Mouse (Mus musculus) embryonic fibroblast, embryonic 13.5 days (primary cell): ENCODE data around the gene Mtcl1. TPM values are rescaled to one million over a fixed set of nuclear protein-coding genes. Genes with fewer than 3 reads are reported as not detected.
"Not testable (repeated sequence)": the region's sequence is repeated elsewhere in the genome, so short reads cannot be mapped to it uniquely, and the experiment has no call there.

Source experiments
- H3K27ac ChIP-seq: 2 replicates; pipeline ENCODE4 v1.5.1; 2012; ENCODE audit warnings: low read length, control low read depth, inconsistent platforms; ENCODE audit not compliant: insufficient read depth
- H3K4me1 ChIP-seq: 2 replicates; pipeline ENCODE4 v1.6.1; 2011; ENCODE audit warnings: low read length; ENCODE audit not compliant: control insufficient read depth, insufficient read depth
- H3K4me3 ChIP-seq: 2 replicates; pipeline ENCODE4 v1.5.1; 2011; ENCODE audit warnings: mild to moderate bottlenecking, control low read depth, low read length; ENCODE audit not compliant: insufficient read depth
- CTCF ChIP-seq: IDR thresholded peaks from 2 replicates; pipeline ENCODE4 v1.5.1; 2011; ENCODE audit warnings: mild to moderate bottlenecking, control low read depth, low read length, moderate library complexity, borderline replicate concordance; ENCODE audit not compliant: insufficient read depth
- POLR2A ChIP-seq: IDR thresholded peaks from 2 replicates; pipeline ENCODE4 v1.6.1; 2011; ENCODE audit warnings: low read depth, mild to moderate bottlenecking, control low read depth, low read length, moderate library complexity
- polyA plus RNA-seq: library from polyadenylated mRNA; stranded (reverse); fragments of >200 nt; gene quantifications from 2 replicates; pipeline ENCODE4 v1.2.4, GENCODE M21; 2011; ENCODE audit warnings: low read depth; ENCODE audit not compliant: missing spikeins, insufficient read length

The Mtcl1 gene
- polyA plus RNA-seq, 1 experiment = 5.2 TPM

DNA sequence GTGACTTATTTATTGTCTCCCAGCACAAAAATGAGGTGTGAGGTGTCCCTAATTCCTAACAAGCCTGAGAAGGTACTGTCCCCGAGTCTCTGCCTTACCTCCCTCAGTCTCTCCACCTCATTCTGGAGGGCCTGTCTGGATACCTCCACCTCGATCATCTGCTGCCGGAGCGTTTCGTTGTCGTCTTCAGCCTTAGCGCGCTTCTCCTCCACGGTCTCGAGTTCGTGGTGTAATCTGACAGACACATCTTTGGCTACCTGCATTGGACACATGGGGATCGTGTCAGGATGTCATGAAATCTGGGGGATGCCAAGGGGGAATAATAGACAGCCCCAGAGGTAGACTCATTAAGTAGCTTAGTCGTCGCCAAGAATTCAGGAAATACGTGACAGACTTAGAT, 13.6 kb downstream of the Mtcl1 start:
- H3K4me1 ChIP-seq = no peaks in the 10 kb centered on the region; the same call in 1 of the 2 replicates
- TF ChIP-seq POLR2A (no peak), CTCF (no peak)
- no peak overlapping the region for H3K4me3 ChIP-seq

DNA sequence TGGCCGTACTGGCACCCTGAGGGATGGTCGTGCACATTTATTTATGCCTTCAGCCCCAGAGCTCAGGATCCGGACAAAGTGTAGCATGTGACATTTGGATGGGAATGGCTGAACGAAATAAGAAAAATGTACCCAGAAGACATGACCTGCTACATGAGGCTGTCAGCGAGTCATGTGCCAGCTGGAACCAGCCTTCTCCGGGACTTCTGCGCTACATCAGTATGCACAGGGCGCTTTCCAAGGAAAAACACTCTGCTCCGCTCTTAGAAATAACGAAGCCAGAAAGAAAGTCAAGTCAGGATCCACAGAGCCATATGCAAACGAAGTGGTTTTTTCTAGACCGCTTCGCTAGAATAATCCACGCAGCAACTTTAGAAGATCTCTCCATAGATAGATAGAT, 14.5 kb downstream of the Mtcl1 start:
- Histone ChIP-seq H3K27ac (no peak overlapping the region), H3K4me1 (no peaks in the 10 kb centered on the region), H3K4me3 (no peak overlapping the region)
- no peak for TF ChIP-seq CTCF
- TF ChIP-seq POLR2A = no peak

More for the DNA sequence above, 13.6 kb downstream of the Mtcl1 start:
- no peak overlapping the region for H3K27ac ChIP-seq

GRCm38 (mm10) chr17:66434566-66434965, 15.0 kb downstream of the Mtcl1 start:
- no peaks in the 10 kb centered on the region for H3K4me1 ChIP-seq
- TF ChIP-seq POLR2A (no peak), CTCF (no peak)
- no peak overlapping the region for H3K27ac ChIP-seq
- no peak overlapping the region for H3K4me3 ChIP-seq

GRCm38 (mm10) chr17:66424601-66425000, 24.9 kb downstream of the Mtcl1 start:
- not testable (repeated sequence) for H3K27ac ChIP-seq, H3K4me1 ChIP-seq, H3K4me3 ChIP-seq

DNA sequence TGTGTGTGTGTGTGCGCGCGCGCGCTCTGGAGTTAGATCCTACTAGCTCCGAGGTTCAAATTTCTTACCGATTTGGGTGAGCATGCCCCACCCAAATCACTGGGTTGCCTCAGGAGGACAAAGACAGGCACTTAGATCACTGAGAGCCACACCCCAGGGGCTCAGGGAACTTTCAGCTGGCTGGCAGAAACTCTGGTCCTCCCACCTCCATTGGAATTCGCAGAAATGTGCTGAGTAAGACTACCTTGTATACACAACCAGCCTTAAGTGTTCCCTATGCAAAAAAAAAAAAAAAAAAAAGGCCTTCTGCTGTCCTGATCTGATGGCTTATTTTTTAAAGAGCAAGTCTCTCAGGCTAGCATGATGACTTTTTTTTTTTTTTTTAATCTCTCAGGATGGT, 30.1 kb downstream of the Mtcl1 start:
- Histone ChIP-seq H3K4me3 (no peak overlapping the region), H3K27ac (no peak overlapping the region), H3K4me1 (0 out of 2 replicates have a peak, but pooled peaks cover 6% of the 10 kb centered on the region)
- no peak for TF ChIP-seq CTCF
- no peak for TF ChIP-seq POLR2A

GRCm38 (mm10) chr17:66417748-66418147, 31.8 kb downstream of the Mtcl1 start:
- TF ChIP-seq POLR2A = no peak
- no peak for TF ChIP-seq CTCF
- Histone ChIP-seq H3K27ac (no peak overlapping the region; the same call in 1 of the 2 replicates), H3K4me1 (0 out of 2 replicates have a peak, but pooled peaks cover 6% of the 10 kb centered on the region), H3K4me3 (no peak overlapping the region)

DNA sequence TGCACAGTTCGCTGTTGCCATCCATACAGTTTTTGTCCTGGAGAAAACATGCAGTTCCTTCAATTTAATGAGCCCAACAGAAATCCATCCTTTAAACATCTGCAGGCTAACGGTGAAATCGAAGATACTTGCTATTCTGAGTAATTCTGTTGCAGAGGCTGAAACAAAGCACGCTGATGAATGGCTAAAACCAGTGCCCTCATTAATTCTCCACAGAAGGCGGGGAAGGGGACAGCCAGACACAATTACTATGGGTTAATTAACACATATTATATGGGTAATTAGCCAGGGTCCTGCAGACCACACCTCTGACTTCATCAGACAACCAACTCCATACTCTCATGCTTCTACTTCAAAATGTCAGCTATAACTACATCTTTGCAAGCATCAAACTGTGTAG, 32.2 kb downstream of the Mtcl1 start:
- TF ChIP-seq CTCF (no peak), POLR2A (no peak)
- Histone ChIP-seq H3K27ac (no peak overlapping the region; the same call in 1 of the 2 replicates), H3K4me1 (0 out of 2 replicates have a peak, but pooled peaks cover 6% of the 10 kb centered on the region), H3K4me3 (no peak overlapping the region)

GRCm38 (mm10) chr17:66416841-66417313, 32.7 kb downstream of the Mtcl1 start:
- TF ChIP-seq POLR2A (no peak), CTCF (no peak)
- H3K4me1 ChIP-seq = 0 out of 2 replicates have a peak, but pooled peaks cover 6% of the 10 kb centered on the region
- H3K27ac ChIP-seq = no peak overlapping the region
- no peak overlapping the region for H3K4me3 ChIP-seq

DNA sequence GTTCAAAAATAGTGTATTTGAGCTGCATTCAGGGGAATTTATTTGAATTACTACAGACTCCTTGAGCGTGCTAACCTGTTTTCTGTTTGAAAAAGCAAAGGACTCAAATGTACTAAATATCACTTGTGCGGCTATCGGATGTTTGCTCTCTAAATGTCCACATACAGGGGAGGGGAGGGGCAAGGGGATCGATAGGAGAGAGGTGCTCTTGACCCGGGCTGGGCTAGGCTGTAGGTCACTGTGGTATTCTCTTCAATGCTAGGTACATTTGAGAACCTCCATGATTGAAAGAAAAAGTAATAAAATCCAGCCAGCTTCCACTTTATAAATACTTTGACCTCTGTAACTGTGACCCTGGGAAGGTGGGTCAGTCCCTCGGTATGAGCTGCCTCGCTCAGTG, 33.1 kb downstream of the Mtcl1 start:
- Histone ChIP-seq H3K27ac (no peak overlapping the region), H3K4me3 (no peak overlapping the region), H3K4me1 (0 out of 2 replicates have a peak, but pooled peaks cover 6% of the 10 kb centered on the region)
- TF ChIP-seq POLR2A = no peak
- TF ChIP-seq CTCF = no peak

DNA sequence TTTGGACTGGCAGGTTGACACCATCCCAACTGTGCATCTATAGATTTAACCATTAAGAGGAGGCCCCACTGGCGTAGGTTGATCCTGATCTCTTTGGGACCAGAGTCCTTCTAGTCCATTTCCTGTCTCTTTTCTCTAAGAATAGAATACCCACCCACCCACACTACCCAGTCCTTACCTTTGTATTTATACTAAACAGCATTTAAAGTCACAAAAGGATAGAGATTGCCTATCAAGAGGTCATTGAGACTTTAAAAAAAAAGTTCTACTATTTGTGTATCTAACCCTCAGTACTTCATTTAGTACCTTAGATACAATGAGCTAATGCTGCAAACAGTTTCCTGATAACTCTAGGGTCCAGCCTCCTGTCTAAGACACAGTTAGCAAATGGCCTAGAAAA, 35.2 kb downstream of the Mtcl1 start:
- TF ChIP-seq POLR2A (no peak), CTCF (no peak)
- Histone ChIP-seq H3K4me1 (0 out of 2 replicates have a peak, but pooled peaks cover 6% of the 10 kb centered on the region), H3K27ac (no peak overlapping the region), H3K4me3 (no peak overlapping the region)
